18 mouse cellular contexts compared by ENCODE assay signal in genomic region chr8:110440528-110440927, GRCm38 (mm10).
DNase-seq lines count a peak whose midpoint lies in the region; ATAC-seq and TF ChIP-seq lines count a peak whose summit lies in the region.
"Had no signal": no experiment of that assay in that cellular context is flagged by ENCODE, and none has a peak within 500 bp of the region (broad histone marks: within the 10 kb centered on the region; RNA-seq: fewer than 3 reads in every experiment).

No protein-coding gene starts in this region.

- intact Hi-C loops in heart, postnatal 10 days (cut with DNase I), result no loop called here

- no peak for ATAC-seq in erythroblast, adult 5-6 weeks (replicated peaks; ENCODE audit: low FRiP score, poor library complexity, severe bottlenecking)
- ATAC-seq: forebrain, embryonic 16.5 days; liver, postnatal 0 days had no signal

- no peak for TF ChIP-seq POLR2A in testis, adult 2 months (IDR thresholded peaks at IDR 0.05; ENCODE audit: control insufficient read depth, low read depth, low read length)

- peak overlapping the region; percentile 42 for H3K4me3 ChIP-seq in testis, adult 2 months (ENCODE audit: control insufficient read depth, low read depth, low read length)
- H3K4me3 ChIP-seq: heart, embryonic 15.5 days had no signal

- no peak for TF ChIP-seq CTCF in testis, adult 2 months (IDR thresholded peaks at IDR 0.05; ENCODE audit: control insufficient read depth, insufficient read depth, insufficient replicate concordance, low read depth, low read length)

- no peaks in the 10 kb centered on the region for H3K27me3 ChIP-seq in testis, adult 2 months (ENCODE audit: control insufficient read depth, insufficient read depth, low read length)
- H3K27me3 ChIP-seq: heart, embryonic 15.5 days had no signal

- peak; percentile 76 for DNase-seq in heart, adult 11 months
- no peak for DNase-seq in heart, postnatal 10 days
- DNase-seq in testis, postnatal 14 days (ENCODE audit: low spot score), result no peak
- peak; percentile 83 to 85 for DNase-seq in cerebellum, postnatal 14 days
- no peak for DNase-seq in spleen, postnatal 4 days (ENCODE audit: low spot score in 2 of 2)
- DNase-seq: embryo, embryonic 11 days; gastrocnemius, postnatal 25 days; kidney, adult 11 months; kidney, postnatal 10 days; layer of hippocampus, postnatal 36 days; liver; liver, postnatal 0 days; lung, postnatal 14 days; retina, postnatal 1 day had no signal

- H3K27ac ChIP-seq in testis, adult 2 months (ENCODE audit: control insufficient read depth, insufficient read depth, low read depth, low read length), result no peak overlapping the region
- H3K27ac ChIP-seq: heart, embryonic 15.5 days had no signal

- H3K36me3 ChIP-seq in testis, adult 2 months (ENCODE audit: control insufficient read depth, insufficient read depth, low read length), result no peaks in the 10 kb centered on the region
- H3K36me3 ChIP-seq: heart, embryonic 15.5 days had no signal

- H3K4me1 ChIP-seq in testis, adult 2 months (ENCODE audit: control insufficient read depth, insufficient read depth, low read length), result no peaks in the 10 kb centered on the region
- H3K4me1 ChIP-seq: heart, embryonic 15.5 days had no signal

Comparison
In these comparisons a context has a peak if more than half of its experiments do, and no peak if none do; other contexts are left out.
1. DNase-seq: peak in heart, adult 11 months (single experiment) and cerebellum, postnatal 14 days (2 of 2); none in heart, postnatal 10 days (0 of 2), testis, postnatal 14 days (single experiment) and spleen, postnatal 4 days (0 of 2).